Comparison of ENCODE assay signal across 1 mouse cellular context in the genomic region with DNA sequence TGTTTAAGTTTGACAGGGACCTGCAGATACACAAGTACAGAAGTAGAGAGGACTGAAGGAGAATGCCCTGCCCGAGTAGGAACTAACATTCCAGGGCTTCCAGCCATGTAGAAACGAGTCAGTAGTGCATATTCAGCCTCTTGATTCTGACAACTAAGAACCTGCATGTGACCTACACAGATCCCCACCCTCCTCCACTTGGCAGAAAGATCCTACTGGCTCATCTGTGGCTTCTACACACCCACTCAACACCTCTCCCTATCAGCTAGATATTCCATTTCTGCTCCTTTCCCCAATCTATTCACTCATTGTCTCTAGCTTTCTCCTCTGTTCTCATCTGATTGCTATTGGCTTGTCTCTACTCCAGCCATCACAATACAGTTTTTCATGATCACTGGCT.
A peak's percentile ranks its signal among the peaks of the same experiment; 100 is the strongest.
TF ChIP-seq lines count a peak whose summit lies in the region.

No protein-coding gene starts in this region.

TF ChIP-seq in MEL, 35 proteins besides CTCF, POLR2A, EP300 and RAD21:
- TF ChIP-seq UBTF (IDR thresholded peaks at IDR 0.05; ENCODE audit: borderline replicate concordance, insufficient read depth, low read depth, low read length) (no peak), KAT2A (conservative IDR thresholded peaks at IDR 0.05; ENCODE audit: low read depth, low read length) (no peak), MEF2A (IDR thresholded peaks at IDR 0.05; ENCODE audit: extremely low read depth, insufficient replicate concordance, low read depth, low read length, poor library complexity, severe bottlenecking) (no peak), MAX (IDR thresholded peaks at IDR 0.05; ENCODE audit: low read length) (no peak), USF1 (IDR thresholded peaks at IDR 0.05; ENCODE audit: low read depth, low read length) (0 out of 2 replicates have a peak, but pooled peaks have one; percentile 31), BHLHE40 (IDR thresholded peaks at IDR 0.05; ENCODE audit: borderline replicate concordance, low read depth, low read length) (no peak)
